8 mouse cellular contexts compared by ENCODE assay signal in the genomic region with DNA sequence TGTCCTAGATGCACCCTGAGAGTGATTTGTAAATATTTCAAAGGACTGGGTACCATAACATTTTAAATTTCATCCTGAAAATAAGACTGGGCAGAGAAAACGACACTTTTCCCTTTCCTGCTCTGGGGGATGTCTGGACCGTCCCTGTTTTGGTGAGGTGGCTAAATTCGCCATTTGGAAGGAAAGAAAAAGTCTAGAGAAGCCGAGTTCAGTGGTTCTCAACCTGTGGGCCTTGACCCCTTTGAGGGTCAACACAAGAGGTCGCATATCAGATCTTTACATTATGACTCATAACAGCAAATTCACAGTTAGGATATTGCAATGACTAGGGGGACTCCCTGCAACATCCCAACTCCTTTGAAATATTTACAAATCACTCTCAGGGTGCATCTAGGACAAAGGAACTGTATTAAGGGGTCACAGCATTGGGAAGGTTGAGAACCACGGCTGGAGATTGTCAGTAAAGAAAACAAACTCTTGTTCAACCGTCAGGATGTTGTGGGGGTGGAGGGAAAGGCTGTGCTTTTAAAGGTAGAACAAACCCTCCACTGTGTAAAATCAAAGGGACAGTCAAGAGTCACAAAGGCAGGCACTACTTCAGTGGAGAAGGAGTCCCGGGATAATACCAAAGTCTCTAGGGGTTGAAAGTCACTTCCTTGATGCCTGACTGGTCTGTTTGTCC. TPM values are rescaled to one million over a fixed set of nuclear protein-coding genes. Genes with fewer than 3 reads are reported as not detected.
DNase-seq lines count a peak whose midpoint lies in the region; ATAC-seq and TF ChIP-seq lines count a peak whose summit lies in the region.

No protein-coding gene starts in this region.

- no peaks in the 10 kb centered on the region for H3K27me3 ChIP-seq in liver, adult 2 months (ENCODE audit: control insufficient read depth, insufficient read depth, low read length)
- no peaks in the 10 kb centered on the region for H3K27me3 ChIP-seq in embryonic facial prominence, embryonic 13.5 days
- H3K27me3 ChIP-seq in intestine, embryonic 15.5 days (replicated peaks) = no peaks in the 10 kb centered on the region
- no peaks in the 10 kb centered on the region for H3K27me3 ChIP-seq in neural tube, embryonic 12.5 days (replicated peaks)
- H3K27me3 ChIP-seq in kidney, adult 2 months (replicated peaks; ENCODE audit: control insufficient read depth, insufficient read depth, low read length) = no peaks in the 10 kb centered on the region

- 22% methylated on average over 8 of the region's 8 CpGs for WGBS in liver, adult 2 months
- 16% methylated on average over 8 of the region's 8 CpGs for WGBS in embryonic facial prominence, embryonic 13.5 days
- 32% methylated on average over 8 of the region's 8 CpGs for WGBS in intestine, embryonic 15.5 days
- 31% methylated on average over 8 of the region's 8 CpGs for WGBS in neural tube, embryonic 12.5 days
- 64% methylated on average over 8 of the region's 8 CpGs for WGBS in kidney, adult 2 months

- no peaks in the 10 kb centered on the region for H3K9me3 ChIP-seq in embryonic facial prominence, embryonic 13.5 days
- H3K9me3 ChIP-seq in intestine, embryonic 15.5 days = no peaks in the 10 kb centered on the region
- no peaks in the 10 kb centered on the region for H3K9me3 ChIP-seq in neural tube, embryonic 12.5 days

- peak overlapping the region; percentile 93 for H3K4me3 ChIP-seq in liver, adult 2 months (ENCODE audit: insufficient read depth, low read depth, low read length)
- H3K4me3 ChIP-seq in embryonic facial prominence, embryonic 13.5 days = peak overlapping the region; percentile 89
- H3K4me3 ChIP-seq in intestine, embryonic 15.5 days (replicated peaks) = peak overlapping the region; percentile 93
- H3K4me3 ChIP-seq in neural tube, embryonic 12.5 days = peak overlapping the region; percentile 31
- no peak overlapping the region for H3K4me3 ChIP-seq in kidney, adult 2 months (ENCODE audit: insufficient read depth, low read depth, low read length)

- no peak for TF ChIP-seq POLR2A in liver, adult 2 months (IDR thresholded peaks at IDR 0.05; ENCODE audit: extremely low read depth, insufficient read depth, low read length)
- no peak for TF ChIP-seq POLR2A in kidney, adult 2 months (IDR thresholded peaks at IDR 0.05; ENCODE audit: low read depth, low read length)

- no peak for ATAC-seq in embryonic facial prominence, embryonic 13.5 days (ENCODE audit: insufficient number of reproducible peaks, insufficient read depth, low FRiP score, low TSS enrichment, low read depth)
- no peak for ATAC-seq in intestine, embryonic 15.5 days
- ATAC-seq in neural tube, embryonic 12.5 days (ENCODE audit: low FRiP score, low read depth) = no peak

- H3K4me1 ChIP-seq in liver, adult 2 months (ENCODE audit: control insufficient read depth, insufficient read depth, low read length) = 0 out of 2 replicates have a peak, but pooled peaks cover 1% of the 10 kb centered on the region
- H3K4me1 ChIP-seq in embryonic facial prominence, embryonic 13.5 days = peaks cover 32% of the 10 kb centered on the region
- peaks cover 13% of the 10 kb centered on the region; the same call in 1 of the 2 replicates for H3K4me1 ChIP-seq in intestine, embryonic 15.5 days (replicated peaks)
- peaks cover 11% of the 10 kb centered on the region for H3K4me1 ChIP-seq in neural tube, embryonic 12.5 days
- peaks cover 11% of the 10 kb centered on the region; the same call in 1 of the 2 replicates for H3K4me1 ChIP-seq in kidney, adult 2 months (ENCODE audit: control insufficient read depth, insufficient read depth, low read length)

- peak overlapping the region; percentile 63 for H3K27ac ChIP-seq in liver, adult 2 months (replicated peaks; ENCODE audit: insufficient read depth, low read depth, low read length)
- no peak overlapping the region for H3K27ac ChIP-seq in embryonic facial prominence, embryonic 13.5 days
- H3K27ac ChIP-seq in intestine, embryonic 15.5 days = no peak overlapping the region; the same call in 1 of the 2 replicates
- no peak overlapping the region for H3K27ac ChIP-seq in neural tube, embryonic 12.5 days
- no peak overlapping the region for H3K27ac ChIP-seq in kidney, adult 2 months (ENCODE audit: insufficient read depth, low read depth, low read length)

- H3K36me3 ChIP-seq in liver, adult 2 months (ENCODE audit: control insufficient read depth, insufficient read depth, low read length) = peaks cover 6% of the 10 kb centered on the region; the same call in 1 of the 2 replicates
- no peaks in the 10 kb centered on the region for H3K36me3 ChIP-seq in embryonic facial prominence, embryonic 13.5 days
- H3K36me3 ChIP-seq in intestine, embryonic 15.5 days = no peaks in the 10 kb centered on the region
- no peaks in the 10 kb centered on the region for H3K36me3 ChIP-seq in neural tube, embryonic 12.5 days
- no peaks in the 10 kb centered on the region for H3K36me3 ChIP-seq in kidney, adult 2 months (ENCODE audit: control insufficient read depth, insufficient read depth, low read length)

- H3K4me2 ChIP-seq in embryonic facial prominence, embryonic 13.5 days = peak overlapping the region; percentile 83
- H3K4me2 ChIP-seq in intestine, embryonic 15.5 days (replicated peaks) = peak overlapping the region; percentile 91
- H3K4me2 ChIP-seq in neural tube, embryonic 12.5 days (replicated peaks) = peak overlapping the region; percentile 86

- no peak for TF ChIP-seq CTCF in liver, adult 2 months (IDR thresholded peaks at IDR 0.05; ENCODE audit: low read depth, low read length)
- no peak for TF ChIP-seq CTCF in kidney, adult 2 months (conservative IDR thresholded peaks at IDR 0.05; ENCODE audit: insufficient read depth, insufficient read length, low read depth, low read length)

- peaks cover 13% of the 10 kb centered on the region; the same call in 1 of the 2 replicates for H3K79me2 ChIP-seq in liver, adult 2 months (ENCODE audit: control insufficient read depth, insufficient read depth, low read length)

- H3K9ac ChIP-seq in liver, adult 2 months (ENCODE audit: low read depth, low read length) = peak overlapping the region; percentile 52
- H3K9ac ChIP-seq in embryonic facial prominence, embryonic 13.5 days = peak overlapping the region; percentile 60
- H3K9ac ChIP-seq in intestine, embryonic 15.5 days = peak overlapping the region; percentile 36
- H3K9ac ChIP-seq in neural tube, embryonic 12.5 days = no peak overlapping the region

- peak; percentile 54 for DNase-seq in liver, adult 2 months (ENCODE audit: extremely low read depth, low read depth, low spot score)
- no peak for DNase-seq in liver
- DNase-seq in T-cell, adult 2 months (ENCODE audit: low spot score) = no peak
- DNase-seq in left cerebral cortex, adult 18-20 months (ENCODE audit: low spot score in 2 of 2) = no peak
- DNase-seq in kidney, adult 2 months = no peak

RNA-seq across cellular contexts. Expression of a gene that starts 3.2 kb away (rescaled TPM):
- 11.2 and 11.5 TPM in 2 replicates for total RNA-seq in liver, adult 2 months (2014; rRNA removed)
- polyA plus RNA-seq in liver, adult 2 months (2012; rRNA removed) = 30.2 and 51.0 TPM in 2 replicates
- 32.0 and 36.6 TPM in 2 replicates for polyA plus RNA-seq in embryonic facial prominence, embryonic 13.5 days (2015; fragmentation: Nextera tagmentation; extraction: Ambion mirVana)
- 38.6 and 43.2 TPM in 2 replicates for polyA plus RNA-seq in intestine, embryonic 15.5 days (2015; fragmentation: Nextera tagmentation; extraction: Ambion mirVana)
- polyA plus RNA-seq in neural tube, embryonic 12.5 days (2016; fragmentation: Nextera tagmentation; extraction: Ambion mirVana) = 47.4 and 59.2 TPM in 2 replicates
- total RNA-seq in left cerebral cortex, adult 18-20 months (2021) = 10 to 100 TPM; 39.6 to 40.9 TPM
- 7.8 and 9.5 TPM in 2 replicates for polyA plus RNA-seq in kidney, adult 2 months (2012; rRNA removed)

RNA-seq across cellular contexts. Expression of a gene that starts 36.2 kb away (rescaled TPM):
- total RNA-seq in liver, adult 2 months (2014; rRNA removed) = 22.8 and 27.8 TPM in 2 replicates
- polyA plus RNA-seq in liver, adult 2 months (2012; rRNA removed) = 3.7 TPM in 2 replicates
- 285 and 293 TPM in 2 replicates for polyA plus RNA-seq in embryonic facial prominence, embryonic 13.5 days (2015; fragmentation: Nextera tagmentation; extraction: Ambion mirVana)
- polyA plus RNA-seq in intestine, embryonic 15.5 days (2015; fragmentation: Nextera tagmentation; extraction: Ambion mirVana) = 168 and 196 TPM in 2 replicates
- polyA plus RNA-seq in neural tube, embryonic 12.5 days (2016; fragmentation: Nextera tagmentation; extraction: Ambion mirVana) = 247 and 251 TPM in 2 replicates
- total RNA-seq in left cerebral cortex, adult 18-20 months (2021) = 100 to 1,000 TPM; 234 to 248 TPM
- 9.9 and 18.8 TPM in 2 replicates for polyA plus RNA-seq in kidney, adult 2 months (2012; rRNA removed)
